In genomic region chr11:69070590-69071222, GRCm38 (mm10) we compare ENCODE assay signal across 8 mouse cellular contexts. TPM values are rescaled to one million over a fixed set of nuclear protein-coding genes. Genes with fewer than 3 reads are reported as not detected.
DNase-seq lines count a peak whose midpoint lies in the region; ATAC-seq and TF ChIP-seq lines count a peak whose summit lies in the region.

Gene Tmem107 (plus strand): TSS chr11:69070806.

- WGBS in heart, embryonic 14.5 days = under 1% methylated on average over 47 of the region's 47 CpGs
- under 1% methylated on average over 47 of the region's 47 CpGs for WGBS in liver, embryonic 14.5 days (ENCODE audit: insufficient replicate concordance)
- under 1% methylated on average over 47 of the region's 47 CpGs for WGBS in neural tube, embryonic 11.5 days
- WGBS in stomach, postnatal 0 days = under 1% methylated on average over 45 of the region's 47 CpGs

- peak; percentile 96 for DNase-seq in CD4-positive, CD25-positive, alpha-beta regulatory T cell, adult 2 months (ENCODE audit: low read depth, low spot score)
- DNase-seq in fibroblast of lung, adult 2 months (ENCODE audit: low read depth) = peak; percentile 91
- DNase-seq in kidney, postnatal 25 days = peak; percentile 96 to 97
- peak; percentile 93 to 94 (median 94) for DNase-seq in liver, embryonic 14.5 days (ENCODE audit: low read depth in 3 of 3, low spot score in 3 of 3)
- peak; percentile 96 for DNase-seq in neural tube, embryonic 11.5 days (ENCODE audit: low spot score)
- DNase-seq in stomach, postnatal 0 days (ENCODE audit: low spot score) = peak; percentile 92

- H3K4me1 ChIP-seq in brown adipose tissue, adult 24 weeks (ENCODE audit: control insufficient read depth, insufficient read depth, insufficient read length, low read length) = peaks cover 5% of the 10 kb centered on the region; the same call in 1 of the 2 replicates
- peaks cover 17 to 32% of the 10 kb centered on the region in 2 experiments for H3K4me1 ChIP-seq in heart, embryonic 14.5 days (ENCODE audit: control insufficient read depth in 2 of 2, insufficient read depth in 2 of 2, low read length in 2 of 2)
- peaks cover 21 to 48% of the 10 kb centered on the region in 2 experiments for H3K4me1 ChIP-seq in liver, embryonic 14.5 days (replicated peaks; ENCODE audit: control insufficient read depth in 2 of 2, insufficient read depth in 2 of 2, low read length in 1 of 2)
- H3K4me1 ChIP-seq in neural tube, embryonic 11.5 days (ENCODE audit: control insufficient read depth, insufficient read depth, low read length) = peaks cover 11% of the 10 kb centered on the region
- H3K4me1 ChIP-seq in stomach, postnatal 0 days (replicated peaks; ENCODE audit: control insufficient read depth, insufficient read depth) = 0 out of 2 replicates have a peak, but pooled peaks cover 2% of the 10 kb centered on the region

- peak within 1 kb of the TSS; percentile 81 for H3K4me3 ChIP-seq in brown adipose tissue, adult 24 weeks (ENCODE audit: insufficient read depth, low read depth, low read length)
- peak within 1 kb of the TSS; percentile 58 to 62 for H3K4me3 ChIP-seq in heart, embryonic 14.5 days (ENCODE audit: control insufficient read depth in 1 of 2, insufficient read depth in 1 of 2, low read depth in 1 of 2, low read length in 2 of 2)
- peak within 1 kb of the TSS; percentile 73 for H3K4me3 ChIP-seq in liver, embryonic 14.5 days (ENCODE audit: insufficient read depth in 1 of 2, low read depth in 2 of 2, low read length in 2 of 2)
- H3K4me3 ChIP-seq in neural tube, embryonic 11.5 days (ENCODE audit: low read depth, low read length) = peak within 1 kb of the TSS; percentile 47
- peak within 1 kb of the TSS; percentile 53 for H3K4me3 ChIP-seq in stomach, postnatal 0 days (ENCODE audit: low read depth, low read length)

- peak within 1 kb of the TSS; percentile 86 for H3K9ac ChIP-seq in heart, embryonic 14.5 days (ENCODE audit: low read length)
- peak within 1 kb of the TSS; percentile 83 for H3K9ac ChIP-seq in liver, embryonic 14.5 days (replicated peaks)
- H3K9ac ChIP-seq in neural tube, embryonic 11.5 days (ENCODE audit: low read length) = peak within 1 kb of the TSS; percentile 85
- H3K9ac ChIP-seq in stomach, postnatal 0 days (ENCODE audit: low read length) = peak within 1 kb of the TSS; percentile 77

- H3K9me3 ChIP-seq in heart, embryonic 14.5 days (ENCODE audit: control insufficient read depth, low read length) = no peaks in the 10 kb centered on the region
- no peaks in the 10 kb centered on the region for H3K9me3 ChIP-seq in liver, embryonic 14.5 days (ENCODE audit: control insufficient read depth, low read length)
- H3K9me3 ChIP-seq in neural tube, embryonic 11.5 days (ENCODE audit: control insufficient read depth, low read length) = no peaks in the 10 kb centered on the region
- H3K9me3 ChIP-seq in stomach, postnatal 0 days (ENCODE audit: control insufficient read depth, low read length) = no peaks in the 10 kb centered on the region

- H3K27ac ChIP-seq in brown adipose tissue, adult 24 weeks (replicated peaks; ENCODE audit: low read depth, low read length) = peak within 1 kb of the TSS; percentile 79
- peak within 1 kb of the TSS; percentile 83 to 84 for H3K27ac ChIP-seq in heart, embryonic 14.5 days (replicated peaks in 1 of 2; ENCODE audit: control insufficient read depth in 1 of 2, insufficient read depth in 1 of 2, low read depth in 2 of 2, low read length in 2 of 2)
- peak within 1 kb of the TSS; percentile 71 for H3K27ac ChIP-seq in liver, embryonic 14.5 days
- peak within 1 kb of the TSS; percentile 64 for H3K27ac ChIP-seq in neural tube, embryonic 11.5 days (ENCODE audit: low read depth, low read length)
- peak within 1 kb of the TSS; percentile 93 for H3K27ac ChIP-seq in stomach, postnatal 0 days (replicated peaks)

- peak within 1 kb of the TSS; percentile 74 for H3K4me2 ChIP-seq in heart, embryonic 14.5 days (ENCODE audit: low read length)
- H3K4me2 ChIP-seq in liver, embryonic 14.5 days (ENCODE audit: low read depth) = peak within 1 kb of the TSS; percentile 90
- peak within 1 kb of the TSS; percentile 75 for H3K4me2 ChIP-seq in neural tube, embryonic 11.5 days (ENCODE audit: low read depth)
- H3K4me2 ChIP-seq in stomach, postnatal 0 days (replicated peaks; ENCODE audit: low read depth) = peak within 1 kb of the TSS; percentile 75

- TF ChIP-seq CTCF in liver, embryonic 14.5 days (IDR thresholded peaks at IDR 0.05; ENCODE audit: low read depth) = peak; percentile 27
- TF ChIP-seq CTCF in stomach, postnatal 0 days (IDR thresholded peaks at IDR 0.05; ENCODE audit: low read depth) = peak; percentile 36; the same call in 1 of the 2 replicates

- peak; percentile 79 for TF ChIP-seq EP300 in liver, embryonic 14.5 days (IDR thresholded peaks at IDR 0.05; ENCODE audit: low read depth)
- peak; percentile 98 for TF ChIP-seq EP300 in stomach, postnatal 0 days (optimal IDR thresholded peaks at IDR 0.05)

- no peaks in the 10 kb centered on the region for H3K36me3 ChIP-seq in heart, embryonic 14.5 days (ENCODE audit: control insufficient read depth, insufficient read depth, low read length)
- H3K36me3 ChIP-seq in liver, embryonic 14.5 days (replicated peaks; ENCODE audit: control insufficient read depth, insufficient read depth, low read depth) = no peaks in the 10 kb centered on the region
- no peaks in the 10 kb centered on the region for H3K36me3 ChIP-seq in neural tube, embryonic 11.5 days (ENCODE audit: control insufficient read depth, insufficient read depth, low read length)
- no peaks in the 10 kb centered on the region for H3K36me3 ChIP-seq in stomach, postnatal 0 days (ENCODE audit: control insufficient read depth, insufficient read depth, low read length)

- ATAC-seq in heart, embryonic 14.5 days (ENCODE audit: insufficient number of reproducible peaks, insufficient read depth, low FRiP score, low read depth) = peak; percentile 88
- ATAC-seq in liver, embryonic 14.5 days (ENCODE audit: insufficient read depth) = peak; percentile 78
- ATAC-seq in neural tube, embryonic 11.5 days (ENCODE audit: insufficient read depth, low FRiP score, low TSS enrichment) = peak; percentile 74
- peak; percentile 86 for ATAC-seq in stomach, postnatal 0 days (ENCODE audit: low FRiP score, low TSS enrichment)

- no peaks in the 10 kb centered on the region for H3K27me3 ChIP-seq in heart, embryonic 14.5 days (ENCODE audit: control insufficient read depth, insufficient read depth, low read length)
- H3K27me3 ChIP-seq in liver, embryonic 14.5 days (ENCODE audit: control insufficient read depth, insufficient read depth, low read length) = no peaks in the 10 kb centered on the region
- no peaks in the 10 kb centered on the region for H3K27me3 ChIP-seq in neural tube, embryonic 11.5 days (ENCODE audit: control insufficient read depth, insufficient read depth, low read length)
- H3K27me3 ChIP-seq in stomach, postnatal 0 days (ENCODE audit: control insufficient read depth, insufficient read depth, low read length) = no peaks in the 10 kb centered on the region

RNA-seq across cellular contexts. Expression of gene Tmem107, which starts in this region (rescaled TPM):
- polyA plus RNA-seq in brown adipose tissue, adult 24 weeks (2012; ENCODE audit: insufficient read depth, insufficient read length, missing spikeins) = 2.5 and 4.6 TPM in 2 replicates
- polyA plus RNA-seq in heart, embryonic 14.5 days (2014; fragmentation: Nextera tagmentation; extraction: Ambion mirVana) = 33.5 and 34.4 TPM in 2 replicates
- polyA plus RNA-seq in liver, embryonic 14.5 days (2012; rRNA removed) = 12.0 and 18.0 TPM in 2 replicates
- polyA plus RNA-seq in liver, embryonic 14.5 days (2014; fragmentation: Nextera tagmentation; extraction: Ambion mirVana) = 21.9 and 29.3 TPM in 2 replicates
- polyA plus RNA-seq in neural tube, embryonic 11.5 days (2014; fragmentation: Nextera tagmentation; extraction: Ambion mirVana) = 40.8 and 43.5 TPM in 2 replicates
- polyA plus RNA-seq in stomach, postnatal 0 days (2015; fragmentation: Nextera tagmentation; extraction: Ambion mirVana) = 28.4 and 30.8 TPM in 2 replicates

Comparison
In these comparisons a context has a peak if more than half of its experiments do, and no peak if none do; other contexts are left out.
1. Peak in every context shown above with its lines: DNase-seq, ATAC-seq, H3K4me3 ChIP-seq and H3K27ac ChIP-seq.